Mouse (Mus musculus) ES-Bruce4 (cell line): ENCODE data around the gene Ldb3.

Experiments used
- CTCF ChIP-seq: IDR thresholded peaks from one replicate; pipeline ENCODE4 v1.8.1; 2011; ENCODE audit warnings: low read depth, low read length
- EP300 ChIP-seq: IDR thresholded peaks from 2 replicates; pipeline ENCODE4 v1.6.1; 2011; ENCODE audit warnings: low read depth, low read length; ENCODE audit not compliant: insufficient read depth

GRCm38 (mm10) chr14:34544001-34544400 is 44.5 kb downstream of the Ldb3 start:
- no peak for TF ChIP-seq EP300
- TF ChIP-seq CTCF, result no peak
